Mouse (Mus musculus) brain, adult 2 months (tissue): ENCODE data around the gene Gpr33.

Source experiments
- DNase-seq: peaks from one replicate; pipeline ENCODE4 v3.0.0; 2011; ENCODE audit warnings: low read depth, low spot score

Gpr33 gene

DNA sequence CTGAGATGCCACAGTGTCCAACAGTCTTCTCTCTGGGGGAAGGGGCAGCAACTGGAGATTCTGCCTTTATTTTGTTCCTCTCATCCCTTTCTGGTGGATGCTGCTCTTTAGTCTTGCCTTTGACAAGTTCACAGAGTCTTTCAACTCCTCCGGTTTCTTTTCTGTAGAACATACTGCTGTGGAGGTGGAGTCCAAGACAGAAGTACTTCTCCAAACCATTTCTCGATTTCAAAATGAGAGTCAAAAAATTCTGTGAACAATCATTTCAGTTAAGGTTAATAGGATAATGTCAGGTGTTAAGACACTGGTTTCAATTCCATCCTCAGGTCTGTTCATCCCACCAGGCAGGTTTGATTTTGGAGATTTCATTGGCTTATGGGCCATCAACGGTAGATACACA, at the start of gene Gpr33:
Gpr33 (minus strand) TSS at position 101 of the 400 bp plus-strand sequence.
- DNase-seq, result no peak

DNA sequence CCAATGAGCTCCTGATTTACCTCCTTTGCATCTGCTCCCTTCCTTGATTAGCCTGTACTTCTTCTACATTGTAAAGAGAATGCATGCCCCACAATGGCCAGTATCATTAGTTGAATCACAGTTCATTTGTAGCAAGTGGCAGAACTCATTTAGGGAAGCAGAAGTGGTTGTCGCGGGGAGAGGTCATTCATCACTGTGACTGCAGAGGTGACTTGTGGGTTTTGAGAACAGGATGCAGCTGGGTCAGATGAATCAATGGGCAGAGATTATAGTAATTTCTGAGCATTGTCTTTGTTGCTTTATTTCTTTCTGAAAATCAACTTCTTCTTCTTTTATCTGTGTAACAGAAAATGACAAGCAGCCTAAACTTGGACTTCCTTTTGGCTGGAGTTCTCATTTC, 21.5 kb upstream of the Gpr33 start:
- DNase-seq, result peak; percentile 4

DNA sequence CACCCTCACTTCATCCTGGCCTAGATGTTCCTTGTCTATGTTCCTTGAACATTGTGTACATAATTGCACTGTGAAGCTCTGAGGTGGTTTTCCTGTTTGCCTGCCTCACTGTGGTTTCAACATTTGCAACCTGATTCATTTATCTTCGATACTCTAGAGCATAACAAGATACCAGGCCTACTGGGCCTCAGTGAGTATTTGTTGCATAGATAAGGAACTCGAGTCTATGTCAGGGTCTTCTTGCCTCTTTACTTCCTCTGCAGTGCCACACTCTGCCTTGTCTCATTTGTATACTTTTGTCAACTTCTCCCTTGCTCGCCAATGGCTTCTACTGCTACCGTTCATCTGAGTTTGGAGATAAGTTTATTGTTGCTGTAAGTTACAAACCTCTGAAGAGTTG, 18.5 kb upstream of the Gpr33 start:
- no peak for DNase-seq

DNA sequence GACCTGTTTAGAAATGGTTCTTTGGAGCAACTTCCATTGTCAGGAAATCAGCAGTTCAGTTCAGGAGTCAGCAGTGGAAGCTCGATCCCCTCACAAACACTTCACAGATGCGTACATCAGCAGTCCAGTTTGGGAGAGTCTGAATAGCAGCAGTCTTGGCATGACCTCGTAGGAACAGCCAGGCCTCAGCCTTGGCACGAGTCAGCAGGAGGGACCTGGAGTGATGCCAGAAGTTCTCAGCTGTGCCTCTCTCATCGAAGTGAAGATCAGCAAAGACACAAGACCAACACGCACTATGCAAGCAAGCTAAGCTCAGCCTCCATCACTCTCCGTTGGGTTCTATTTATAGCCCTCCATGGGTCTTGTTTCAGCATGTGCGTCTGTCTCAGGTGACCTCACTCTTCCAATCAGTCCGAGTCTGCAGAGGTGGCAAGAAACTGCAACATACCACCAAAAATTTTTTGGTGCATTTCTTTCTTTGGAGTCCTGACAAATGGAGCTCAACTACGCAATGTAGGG, 15.0 kb upstream of the Gpr33 start:
- peak; percentile 30 for DNase-seq

DNA sequence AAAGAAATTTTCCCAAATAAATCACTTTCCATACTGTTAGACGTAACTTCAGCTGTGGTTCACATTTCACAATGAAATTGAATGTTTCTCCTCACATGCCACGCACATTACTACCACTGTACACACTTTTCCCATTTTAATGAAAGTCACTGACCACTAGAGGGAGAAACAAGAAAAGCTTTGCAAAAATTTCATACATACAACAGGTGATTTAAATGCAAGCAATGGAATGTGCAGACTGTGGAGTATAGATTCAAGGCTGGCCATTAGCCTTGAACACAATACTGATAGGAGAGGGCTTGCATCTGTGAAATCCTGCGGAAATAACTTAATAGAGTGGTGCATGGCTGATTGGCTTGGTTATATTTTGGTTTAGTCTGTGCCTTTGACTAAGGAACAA, 10.5 kb upstream of the Gpr33 start:
- peak; percentile 60 for DNase-seq

DNA sequence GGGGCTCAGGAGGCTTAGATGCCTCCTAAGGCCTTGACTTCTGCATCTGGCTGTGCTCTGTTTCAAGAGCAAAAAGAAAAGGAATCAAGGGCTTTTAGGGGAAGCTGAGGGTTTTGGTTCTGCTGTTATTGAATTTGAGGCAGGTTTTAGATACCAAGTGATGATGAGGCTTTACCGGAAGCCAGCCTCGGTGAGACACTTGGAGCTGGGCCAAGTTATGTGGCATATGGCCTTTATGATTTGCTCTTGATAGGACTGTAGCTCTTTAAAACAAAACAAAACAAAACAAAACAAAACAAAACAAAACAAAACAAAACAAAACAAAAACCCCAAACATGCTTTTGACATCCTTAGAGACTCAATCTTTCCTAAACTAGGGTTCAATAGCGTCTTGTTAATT, 7.1 kb upstream of the Gpr33 start:
- DNase-seq, result no peak

DNA sequence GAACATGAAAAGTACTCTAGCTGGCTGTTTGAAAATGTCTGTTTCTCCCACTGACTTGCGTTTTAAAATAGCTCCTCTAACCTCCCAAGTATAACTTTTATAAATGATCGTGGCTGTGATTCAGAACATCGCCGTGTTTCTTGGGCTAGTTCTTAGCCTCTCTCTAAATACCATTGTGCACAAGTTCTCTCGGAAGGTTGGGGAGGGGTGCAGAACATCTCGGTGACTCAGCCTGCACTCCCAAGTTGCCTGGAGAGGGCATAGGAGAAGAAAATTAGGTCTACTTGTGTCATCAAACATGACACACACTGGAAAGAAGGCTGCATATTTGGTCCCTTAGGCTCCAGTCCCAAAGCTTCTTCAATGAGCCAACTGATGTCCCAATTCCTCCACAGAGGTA, 4.4 kb upstream of the Gpr33 start:
- peak; percentile 60 for DNase-seq

DNA sequence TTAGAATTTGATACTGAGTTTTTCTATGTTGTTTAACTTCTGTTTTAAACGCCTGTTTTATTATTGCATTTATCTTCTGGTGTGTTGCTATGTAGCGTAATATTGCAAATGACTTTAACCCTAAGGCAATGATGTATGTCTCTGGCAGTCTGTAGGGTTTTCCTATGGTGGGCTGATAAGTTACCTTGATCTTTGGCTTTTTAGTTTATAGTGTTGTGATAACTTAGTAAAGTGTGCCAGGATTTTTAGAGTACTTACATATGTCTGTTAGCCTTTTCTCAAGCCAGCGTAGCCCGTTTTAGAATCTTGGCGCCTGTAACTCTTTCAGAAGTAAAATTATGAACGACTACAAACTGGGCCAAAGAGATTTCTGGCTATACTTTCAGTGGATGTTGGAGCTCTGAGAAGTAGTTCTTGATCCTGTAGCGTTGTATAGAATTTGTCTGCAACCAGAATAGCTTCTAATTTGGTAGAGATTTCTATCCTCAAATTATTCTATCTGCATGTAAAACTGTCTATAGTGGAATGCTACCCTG, 13.3 kb downstream of the Gpr33 start:
- DNase-seq, result no peak

DNA sequence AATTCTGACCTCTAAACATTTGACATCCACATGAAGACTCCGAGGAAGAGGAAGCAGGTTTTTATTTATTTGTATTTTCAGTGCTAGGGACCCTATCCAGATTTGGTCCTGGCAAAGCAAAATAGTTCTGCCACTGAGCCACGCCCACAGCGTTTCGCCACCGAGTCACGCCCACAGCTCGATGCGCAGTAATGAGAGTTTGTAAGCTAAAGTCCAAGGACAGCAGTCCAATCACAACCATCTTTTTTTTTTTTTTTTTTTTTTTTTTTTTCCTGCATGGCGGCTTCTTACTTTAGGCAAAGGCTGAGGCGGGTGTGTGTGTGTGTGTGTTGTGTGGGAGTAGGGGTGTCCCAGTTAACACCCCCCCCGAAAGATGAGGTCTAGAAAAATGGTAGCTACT, 13.8 kb downstream of the Gpr33 start:
- no peak for DNase-seq

DNA sequence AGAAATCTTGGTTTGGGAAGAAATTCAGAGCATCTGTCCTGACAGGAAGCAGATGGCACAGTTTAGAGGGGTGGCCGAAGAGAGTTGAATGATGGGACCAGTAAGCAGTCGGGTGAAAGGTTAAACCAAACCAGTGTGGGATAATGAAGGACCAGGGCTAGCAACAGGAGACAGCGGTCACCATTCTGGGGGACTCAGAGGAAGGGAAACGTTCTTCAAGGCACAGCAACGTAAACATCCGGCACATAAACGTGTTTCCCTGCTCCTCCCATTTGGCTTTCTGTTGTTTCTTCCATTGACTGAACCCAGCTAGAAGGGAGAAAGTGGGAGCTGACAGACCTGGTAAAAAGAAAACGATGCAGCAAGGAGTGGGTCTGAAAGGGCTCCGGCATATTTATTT, 14.6 kb downstream of the Gpr33 start:
- DNase-seq, result no peak

DNA sequence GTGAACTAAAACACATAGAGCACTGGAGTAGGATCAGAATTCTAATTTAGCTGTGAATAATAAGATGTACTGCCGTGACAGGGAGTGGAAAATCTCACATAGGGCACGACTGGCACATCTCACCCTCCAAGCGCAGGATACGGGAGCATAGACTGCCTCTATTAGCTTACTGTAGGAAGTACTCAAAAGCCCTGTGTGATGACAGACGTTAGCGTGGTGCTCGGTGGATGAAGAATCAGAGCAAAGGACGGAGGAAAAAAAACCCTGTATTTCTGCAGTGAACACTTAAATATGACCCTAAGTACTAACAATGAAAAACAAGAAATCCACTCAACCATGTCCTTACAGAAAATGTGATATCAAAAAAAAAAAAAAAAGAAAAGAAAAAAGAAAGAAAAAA, 15.7 kb downstream of the Gpr33 start:
- DNase-seq, result no peak

DNA sequence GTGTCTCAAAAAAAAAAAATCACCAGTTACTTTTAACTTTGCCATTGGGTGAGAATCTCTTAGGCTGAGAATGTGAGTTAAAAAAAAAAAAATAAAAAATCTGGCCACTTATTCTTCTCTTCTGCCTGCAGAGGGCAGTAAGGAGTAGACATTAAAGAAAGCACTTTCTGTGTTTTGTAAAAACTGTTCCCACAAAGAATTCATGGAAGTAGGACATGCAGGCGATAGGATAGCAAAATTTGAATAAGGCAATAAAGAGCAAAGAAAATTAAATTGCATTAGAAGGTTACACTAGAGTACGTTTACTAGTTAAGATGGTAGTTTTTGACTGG, 17.3 kb downstream of the Gpr33 start:
- DNase-seq, result peak; percentile 63

DNA sequence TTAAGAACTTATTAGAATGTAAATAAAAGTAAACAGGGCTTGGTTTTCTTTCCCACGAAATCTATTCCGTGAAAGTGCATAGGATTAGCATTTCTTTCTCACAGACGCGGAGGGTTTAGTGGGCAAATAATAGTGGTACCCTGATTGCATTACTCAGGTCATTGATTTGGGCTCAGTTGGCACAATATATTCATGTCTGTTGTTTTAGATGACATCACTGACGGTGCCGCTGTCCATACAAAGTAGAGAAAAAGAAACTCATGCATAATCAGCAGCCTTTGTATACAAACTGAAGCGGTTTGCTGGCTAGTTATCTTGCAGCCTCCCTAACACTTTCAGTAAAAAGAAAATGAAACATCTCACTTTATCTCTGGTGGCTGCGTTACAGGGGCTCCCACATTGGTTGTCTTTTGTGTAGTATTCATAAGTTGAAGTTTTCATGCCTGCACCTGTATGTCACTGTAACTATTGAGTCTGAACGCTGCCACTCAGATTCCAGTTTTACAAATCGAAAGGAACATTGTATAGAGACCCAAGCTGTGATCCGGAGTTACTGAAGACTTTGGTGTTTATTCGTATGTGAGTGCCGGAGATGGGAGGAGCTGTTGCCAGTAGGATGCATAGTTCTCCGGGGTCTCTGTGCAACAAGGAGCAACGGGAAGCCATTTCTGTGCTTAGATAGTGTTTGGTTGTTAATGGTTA, 17.8 kb downstream of the Gpr33 start:
- no peak for DNase-seq

DNA sequence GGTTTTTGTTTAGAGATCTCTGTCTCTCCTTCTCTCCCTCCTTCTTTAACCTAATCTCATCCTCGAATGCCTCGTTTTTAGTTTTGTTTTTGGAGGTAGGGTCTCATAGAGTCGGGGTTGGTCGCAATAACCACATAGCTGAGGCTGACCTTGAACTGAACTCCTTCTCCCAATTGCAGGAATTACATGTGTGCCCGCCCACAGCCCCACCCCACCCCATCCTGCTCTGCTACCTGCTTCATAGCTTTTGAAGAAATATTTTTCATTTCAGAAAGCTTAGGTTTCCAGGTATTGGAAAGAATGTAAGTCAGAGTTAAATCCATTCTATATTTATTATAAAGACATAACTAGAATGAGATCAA, 21.2 kb downstream of the Gpr33 start:
- DNase-seq, result no peak

DNA sequence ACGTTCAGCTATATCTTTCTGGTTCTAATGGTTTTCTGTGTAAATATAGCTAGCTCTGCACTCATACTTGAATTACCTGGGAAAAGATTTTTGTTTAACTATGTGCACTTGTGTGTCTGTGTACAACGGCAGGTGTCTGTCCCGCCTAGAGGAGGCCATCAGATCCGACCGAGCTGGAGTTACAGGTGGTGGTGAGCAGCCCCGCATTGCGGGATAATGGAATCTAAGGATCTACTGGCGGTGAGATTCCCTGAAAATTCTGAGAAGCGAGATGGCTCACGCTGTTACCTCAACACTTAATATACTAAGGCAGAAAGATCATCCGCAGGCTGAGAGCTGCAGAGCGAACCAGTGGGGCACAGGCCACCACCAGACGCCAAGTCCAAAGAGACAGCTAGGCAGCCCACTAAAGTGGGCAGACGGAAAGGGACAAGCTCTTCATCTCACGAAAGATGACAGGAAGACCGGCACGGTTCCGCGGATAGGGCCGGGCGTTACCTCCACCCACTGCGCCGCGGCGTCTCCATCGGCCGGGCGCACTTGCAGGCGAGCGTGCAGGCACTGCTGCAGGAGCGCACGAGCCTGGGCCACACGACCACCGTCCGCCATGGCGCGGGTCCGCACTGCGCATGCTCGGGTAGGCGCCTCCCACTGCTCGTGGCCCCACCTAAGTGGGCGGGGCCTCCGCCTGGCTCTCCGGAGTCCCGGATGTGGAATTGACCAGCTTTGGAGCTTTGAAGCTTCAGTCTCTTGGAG, 21.8 kb downstream of the Gpr33 start, which contains the start of gene Dtd2:
Dtd2 (minus strand) TSS at position 625 of the 756 bp plus-strand sequence.
- peak; percentile 94 for DNase-seq

DNA sequence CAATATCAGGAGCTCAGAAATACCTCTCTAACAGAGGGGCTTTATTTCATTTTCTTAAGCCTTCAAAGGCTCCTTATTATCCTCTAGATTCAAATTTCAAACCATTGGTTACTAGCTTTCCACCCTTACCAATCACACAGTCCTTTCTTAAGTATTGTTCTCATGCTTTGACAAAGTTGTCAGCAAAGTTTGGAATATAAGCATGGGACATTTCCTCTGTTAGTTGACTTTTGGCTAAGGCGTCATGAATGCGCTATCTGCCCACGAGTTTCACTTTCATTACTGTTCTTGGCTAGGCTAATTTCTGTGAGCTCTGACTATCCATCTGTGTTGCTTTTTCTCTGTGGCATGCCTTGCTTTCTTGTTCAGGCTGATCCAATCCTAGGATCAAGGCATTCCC, 25.1 kb downstream of the Gpr33 start:
- no peak for DNase-seq

DNA sequence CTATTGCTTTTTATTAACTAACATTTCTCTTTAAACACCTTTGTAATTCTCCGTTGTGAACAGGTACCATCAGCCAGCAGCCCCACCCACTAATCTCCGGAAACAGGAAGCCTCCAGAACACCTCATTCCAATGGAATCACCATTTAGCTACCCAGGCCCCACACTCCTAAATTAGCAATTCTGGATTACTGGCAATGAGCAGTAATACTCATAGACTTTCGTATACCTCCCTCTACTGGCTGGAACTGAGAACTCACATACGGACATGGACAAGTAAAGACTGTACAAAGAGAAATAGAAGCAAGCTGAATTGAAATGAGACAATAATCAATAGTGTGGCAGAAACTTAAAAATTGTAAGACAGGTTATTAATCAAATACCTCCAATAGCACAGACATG, 26.3 kb downstream of the Gpr33 start:
- DNase-seq, result peak; percentile 92

DNA sequence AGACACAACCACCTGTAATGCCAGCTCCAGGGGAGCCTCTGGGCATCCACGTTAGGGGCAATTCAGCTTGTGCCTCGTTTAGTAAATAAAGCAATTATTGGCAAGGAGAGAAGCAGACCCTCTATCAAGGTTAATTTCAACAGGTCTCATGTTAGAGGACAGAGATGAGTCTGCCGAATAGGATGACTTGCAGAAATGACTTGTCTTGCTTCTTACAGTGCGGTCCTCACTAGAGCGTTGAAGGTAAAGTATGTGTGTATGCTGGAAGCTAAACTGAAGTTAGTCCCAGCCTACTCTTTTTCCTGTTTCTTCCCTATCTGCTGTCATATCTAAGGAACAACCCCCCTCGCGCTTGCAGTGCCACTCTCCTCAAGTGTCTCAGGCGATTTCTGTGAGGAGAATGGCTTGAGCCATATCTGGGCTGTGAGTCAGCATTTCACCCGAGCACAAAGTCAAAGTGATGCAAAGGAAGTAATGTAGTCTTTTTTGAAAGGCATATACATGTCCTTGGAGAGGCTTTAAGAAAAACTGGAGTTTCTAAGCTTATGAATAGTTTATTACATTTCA, 29.4 kb downstream of the Gpr33 start:
- no peak for DNase-seq

DNA sequence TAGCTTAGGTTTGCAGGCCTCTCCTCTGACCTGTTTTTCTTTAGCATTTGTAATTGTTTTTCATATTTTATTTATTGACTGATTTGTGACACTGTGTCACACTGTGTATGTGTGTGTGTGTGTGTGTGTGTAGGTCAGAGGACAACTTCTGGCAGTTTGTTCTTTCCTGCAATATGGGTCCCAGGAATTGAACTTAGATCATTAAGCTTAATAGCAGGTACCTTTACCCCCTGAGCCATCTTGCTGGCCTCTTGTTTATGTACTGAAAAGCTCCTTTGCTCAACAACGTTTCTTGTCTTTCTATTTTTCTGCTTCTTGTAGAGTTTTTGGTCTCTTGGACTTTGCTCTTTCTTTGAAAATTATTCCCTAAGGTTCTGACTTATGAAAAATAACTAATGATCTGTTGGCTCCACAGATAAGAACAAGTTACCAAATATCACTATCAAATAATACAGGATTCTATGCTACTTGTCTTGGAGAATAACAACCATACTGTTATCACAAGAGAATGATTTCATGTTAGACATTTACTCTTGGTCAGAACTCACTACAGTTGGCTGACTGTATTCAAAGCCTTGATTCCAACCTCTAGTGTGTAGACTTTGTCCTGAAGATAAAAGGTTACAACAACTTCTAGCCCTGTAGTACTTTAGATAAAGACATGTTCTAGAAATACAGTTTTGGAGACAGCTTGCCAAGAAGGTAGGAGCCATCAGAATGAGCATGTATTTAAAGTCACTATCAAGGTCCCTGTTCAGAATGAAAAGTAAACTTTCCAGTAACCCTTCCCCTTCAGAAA, 31.9 kb downstream of the Gpr33 start:
- DNase-seq, result no peak

DNA sequence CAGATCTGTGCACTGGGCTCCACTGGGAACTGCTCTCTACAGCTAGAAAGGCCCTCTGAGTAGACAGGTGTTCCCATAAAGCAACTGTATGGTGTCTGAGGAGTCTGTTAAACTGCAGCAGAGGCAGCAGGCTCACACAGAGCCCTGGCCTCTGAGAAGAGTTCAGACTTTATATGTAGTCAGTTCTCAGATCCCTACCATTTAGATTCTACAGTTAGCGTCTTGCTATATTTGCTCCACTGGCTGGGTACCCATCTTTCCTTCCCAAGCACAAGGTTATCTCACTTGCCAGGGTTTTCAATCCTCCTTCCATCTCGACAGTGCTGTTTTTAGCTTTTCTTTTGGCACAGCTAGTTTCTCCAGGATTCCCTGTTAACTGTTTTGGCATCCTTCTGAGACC, 37.2 kb downstream of the Gpr33 start:
- no peak for DNase-seq

DNA sequence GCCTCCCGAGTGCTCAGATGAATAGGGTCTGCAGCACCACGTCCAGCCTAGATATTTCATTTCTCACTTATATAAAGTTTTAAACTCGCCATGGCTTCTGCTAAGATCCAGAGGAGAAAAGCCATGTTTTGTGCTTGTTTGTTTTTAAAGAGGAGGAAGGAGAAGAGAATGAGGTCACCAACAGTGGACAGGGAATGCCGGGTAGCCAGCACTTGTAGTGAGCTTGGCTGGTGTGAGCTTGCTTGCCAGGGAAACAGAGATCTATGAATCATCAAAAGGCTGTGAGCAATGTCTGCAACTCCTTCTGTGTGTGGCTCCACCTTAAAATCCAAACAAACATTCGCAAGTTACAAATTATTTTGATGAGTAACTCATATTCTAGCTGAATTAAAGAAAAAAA, 39.3 kb downstream of the Gpr33 start:
- peak; percentile 41 for DNase-seq

DNA sequence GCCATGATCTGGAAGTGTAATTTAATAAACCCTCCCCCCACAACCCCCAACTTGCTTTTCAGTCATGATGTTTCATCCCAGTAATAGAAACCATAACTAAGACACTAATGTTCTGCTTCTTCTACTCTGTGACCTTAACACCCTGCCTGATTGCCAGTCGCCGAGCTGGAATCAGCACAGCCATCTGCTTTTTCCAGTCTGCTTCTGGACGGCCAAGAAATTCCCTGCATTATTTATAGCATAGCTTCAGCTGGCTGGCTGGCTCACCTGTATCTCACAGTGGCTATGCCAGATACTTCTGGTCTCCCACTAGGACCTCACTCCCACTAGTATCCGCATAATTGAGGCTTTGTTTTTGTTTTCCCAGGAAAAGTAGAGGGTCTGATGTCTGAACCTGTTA, 42.0 kb downstream of the Gpr33 start:
- DNase-seq, result peak; percentile 63
